Mouse (Mus musculus) kidney, adult 9 months (tissue): ENCODE measurements at regions not wholly inside any gene's neighbourhood (a gene's known extent, or its start where the extent isn't known, plus 50 kb on each side); places are given as distances from the start of the nearest gene placed in this dataset.
"Not testable (repeated sequence)": the region's sequence is repeated elsewhere in the genome, so short reads cannot be mapped to it uniquely, and the experiment has no call there.

Source experiments
- DNase-seq: peaks from one replicate; pipeline ENCODE4 v3.0.0; 2022

DNA sequence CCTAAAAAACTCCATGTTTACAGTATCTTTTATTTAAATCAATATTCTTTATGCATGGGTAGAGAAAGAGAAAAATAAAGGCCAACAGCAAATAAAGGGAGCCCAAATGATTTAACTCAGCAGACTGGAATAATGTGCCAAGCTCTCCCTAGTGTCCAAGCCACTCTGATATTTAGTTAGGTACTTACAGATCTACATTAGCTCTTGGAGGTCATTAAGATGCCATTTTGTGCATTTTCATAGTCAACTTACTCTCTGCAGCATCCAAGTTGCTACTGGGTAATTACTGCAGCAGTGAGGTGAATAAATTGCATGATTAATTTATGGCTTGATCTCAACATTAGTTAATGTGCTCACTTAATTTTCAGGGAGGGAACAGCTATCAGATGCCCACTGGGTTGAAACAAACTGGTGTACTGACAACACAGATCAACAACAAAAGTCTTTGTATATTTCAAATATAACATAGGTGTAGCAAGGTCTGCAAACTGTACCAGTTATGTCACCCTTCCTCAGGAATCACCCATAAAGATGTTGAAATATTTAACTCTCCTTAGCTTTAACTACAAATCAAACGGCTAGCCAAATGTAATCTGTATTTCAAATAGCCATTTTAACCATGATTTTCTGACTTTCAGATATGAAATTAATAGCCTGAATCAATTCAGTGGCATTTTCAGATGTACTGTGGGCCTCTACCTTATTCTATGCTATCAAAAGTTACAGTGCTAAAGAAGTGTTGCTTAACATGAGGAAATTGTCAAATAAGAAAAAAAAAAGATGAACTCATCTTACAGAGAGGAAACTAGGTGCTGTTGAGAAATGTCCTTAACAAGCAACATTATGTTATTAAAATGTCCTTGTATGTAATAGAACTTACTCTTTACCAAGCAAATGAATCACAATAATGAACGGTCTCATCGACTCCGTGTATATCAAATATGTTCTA is 163.8 kb upstream of the Hapln1 start:
- DNase-seq: no peak

DNA sequence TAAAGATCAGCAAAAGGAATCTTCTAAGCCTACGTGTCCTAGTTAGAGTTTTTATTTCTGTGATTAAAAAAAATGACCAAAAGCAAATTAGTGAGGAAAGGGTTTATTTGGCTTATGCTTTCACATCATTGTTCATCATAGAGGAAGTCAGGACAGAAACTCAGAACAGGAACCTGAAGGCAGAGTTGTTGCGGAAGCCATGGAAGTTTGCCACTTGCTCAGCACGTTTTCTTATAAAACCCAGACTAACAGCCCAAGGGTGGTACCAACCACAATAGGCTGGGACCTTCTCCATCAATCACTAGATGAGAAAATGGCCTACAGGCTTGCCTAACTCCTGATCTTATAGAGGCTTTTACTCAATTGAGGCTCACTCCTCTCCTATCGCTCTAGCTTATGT is 161.2 kb upstream of the Hapln1 start:
- DNase-seq: no peak

DNA sequence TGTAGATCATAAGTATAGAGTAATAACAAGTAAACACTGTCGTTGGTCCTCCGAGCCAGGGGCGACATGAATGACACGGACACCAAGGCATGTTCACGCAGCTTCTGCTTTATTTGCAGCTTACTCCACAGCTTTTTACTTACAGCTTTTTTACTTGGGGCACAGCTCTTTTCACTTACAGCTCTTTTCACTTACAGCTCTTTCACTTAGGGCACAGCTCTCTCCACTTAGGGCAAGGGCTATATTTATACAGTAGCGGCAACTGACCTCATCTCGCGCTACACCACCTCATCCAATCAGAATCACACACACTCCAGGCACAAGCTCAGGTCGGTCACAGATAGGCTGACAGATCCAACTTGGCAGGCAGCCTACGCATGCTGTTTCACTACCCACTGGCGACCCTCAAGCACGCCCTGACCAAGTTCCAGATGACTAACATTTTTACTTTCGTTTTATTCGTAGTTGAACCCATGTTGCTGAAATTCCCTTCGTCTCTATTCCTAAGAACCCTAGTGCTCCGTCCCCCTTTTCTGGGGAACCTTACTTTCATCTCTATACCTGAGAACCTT is 155.9 kb upstream of the Hapln1 start:
- not testable (repeated sequence) for DNase-seq

- no peak for DNase-seq
Observed at GRCm38 (mm10) chr13:89384598-89385145, 154.9 kb upstream of the Hapln1 start.

GRCm38 (mm10) chr13:89387416-89387815 is 152.2 kb upstream of the Hapln1 start:
- DNase-seq: no peak

GRCm38 (mm10) chr13:89389149-89389548 is 150.4 kb upstream of the Hapln1 start:
- no peak for DNase-seq

DNA sequence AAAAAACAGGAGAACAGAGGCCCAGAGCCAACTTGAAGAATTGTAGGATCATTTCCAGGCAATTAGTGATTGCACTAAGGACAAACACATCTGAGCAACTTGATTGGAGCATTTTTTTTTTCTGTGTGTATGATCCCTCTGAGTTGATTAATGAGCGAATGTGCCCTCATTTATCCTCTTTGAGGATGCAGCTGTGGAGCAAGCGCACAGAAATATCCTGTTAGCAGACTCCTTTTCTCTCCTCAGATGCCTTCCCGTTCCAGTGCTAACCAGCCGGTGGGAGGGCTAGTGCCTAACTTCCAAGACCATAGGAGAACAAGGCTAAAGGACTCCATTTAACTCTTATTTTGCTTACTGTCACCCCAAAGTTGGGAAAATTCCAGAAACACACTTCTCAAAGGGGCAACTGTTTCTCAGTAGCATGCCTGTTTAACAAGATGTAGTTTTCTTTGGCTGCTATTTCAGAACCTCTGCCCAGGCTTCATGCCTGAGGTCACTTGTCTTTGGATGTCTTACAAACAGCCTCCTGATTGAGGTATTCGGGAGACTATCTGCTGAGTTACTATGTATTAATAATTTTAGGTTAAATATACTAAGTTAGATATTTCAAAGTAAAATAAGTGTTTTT is 144.8 kb upstream of the Hapln1 start:
- peak; percentile 11 for DNase-seq

- DNase-seq: no peak
Observed at GRCm38 (mm10) chr13:89395851-89396250, 143.7 kb upstream of the Hapln1 start.

- DNase-seq: no peak
Observed at GRCm38 (mm10) chr13:89401084-89401671, 138.4 kb upstream of the Hapln1 start.

DNA sequence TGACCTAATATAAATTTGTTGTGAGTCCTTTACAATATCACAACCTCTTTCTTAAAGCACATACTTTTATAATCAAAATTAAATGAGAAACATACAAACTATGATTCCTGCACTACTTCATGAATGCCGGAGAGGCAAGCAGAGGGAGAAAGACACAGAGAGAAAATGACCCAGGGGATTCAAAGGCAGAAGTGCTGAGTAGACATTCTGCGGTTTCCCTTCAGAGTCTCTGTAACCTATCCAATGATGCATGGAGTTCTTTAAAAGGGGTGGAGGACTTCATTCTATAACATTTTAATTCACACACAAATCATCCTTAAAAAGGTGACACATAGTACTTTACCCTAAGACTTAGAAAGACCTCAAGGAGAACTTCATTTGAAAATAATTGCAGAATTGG is 129.1 kb upstream of the Hapln1 start:
- DNase-seq: no peak

GRCm38 (mm10) chr13:89412768-89413487 is 126.7 kb upstream of the Hapln1 start:
- DNase-seq: no peak

DNA sequence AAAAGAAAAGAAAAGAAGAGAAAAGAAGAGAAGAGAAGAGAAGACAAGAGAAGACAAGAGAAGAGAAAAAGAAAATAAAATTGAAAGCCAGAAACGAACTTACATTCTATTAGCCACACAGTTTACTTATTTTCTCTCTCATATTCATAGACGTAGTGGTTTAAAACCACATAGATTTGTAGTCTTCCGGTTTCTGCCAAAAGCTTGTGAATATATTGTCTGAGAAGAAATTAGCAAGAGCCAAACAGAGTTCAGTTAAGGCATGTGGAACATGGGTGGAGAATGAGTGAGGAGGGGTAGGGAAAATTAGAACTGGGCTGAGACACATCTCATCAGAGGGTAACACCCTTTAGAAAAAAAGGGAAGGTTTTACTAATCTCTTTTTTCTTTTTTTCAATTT is 120.8 kb upstream of the Hapln1 start:
- no peak for DNase-seq

DNA sequence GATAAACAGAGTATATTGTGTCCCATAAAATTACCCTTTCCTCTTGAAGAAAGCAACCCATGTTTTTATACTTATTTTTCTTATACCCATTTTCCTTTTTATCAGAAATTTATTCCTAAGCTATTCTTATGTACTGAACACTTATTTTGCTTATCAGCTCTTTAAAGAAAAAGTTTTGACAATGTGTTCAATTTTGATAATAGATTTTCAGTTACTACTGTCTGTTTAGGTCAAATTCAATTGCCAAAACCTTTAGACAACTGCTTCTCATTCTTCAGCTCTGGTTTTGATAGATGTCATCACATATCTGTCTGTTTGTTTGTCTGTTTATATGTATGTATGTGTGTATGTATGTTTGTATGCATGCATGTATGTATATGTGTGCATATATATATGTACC is 117.8 kb upstream of the Hapln1 start:
- no peak for DNase-seq

DNA sequence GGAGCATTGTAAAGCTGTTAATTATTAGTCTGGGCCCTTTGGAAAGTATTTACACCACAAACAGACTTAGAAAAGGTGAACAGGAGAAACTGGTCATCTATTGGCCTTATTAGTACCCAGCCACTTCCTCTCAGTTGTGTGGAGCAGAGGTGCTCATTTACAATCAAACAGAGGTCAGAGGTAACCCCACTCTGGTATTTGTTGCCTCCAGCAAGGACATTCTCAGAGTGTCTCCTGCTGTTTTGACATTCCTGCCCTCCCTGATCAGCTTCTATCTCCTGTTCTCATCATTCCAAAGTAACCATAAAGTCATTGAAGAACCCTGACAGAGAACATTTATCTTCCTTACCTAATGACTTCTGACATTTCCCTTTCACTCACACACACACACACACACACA is 116.1 kb upstream of the Hapln1 start:
- no peak for DNase-seq

DNA sequence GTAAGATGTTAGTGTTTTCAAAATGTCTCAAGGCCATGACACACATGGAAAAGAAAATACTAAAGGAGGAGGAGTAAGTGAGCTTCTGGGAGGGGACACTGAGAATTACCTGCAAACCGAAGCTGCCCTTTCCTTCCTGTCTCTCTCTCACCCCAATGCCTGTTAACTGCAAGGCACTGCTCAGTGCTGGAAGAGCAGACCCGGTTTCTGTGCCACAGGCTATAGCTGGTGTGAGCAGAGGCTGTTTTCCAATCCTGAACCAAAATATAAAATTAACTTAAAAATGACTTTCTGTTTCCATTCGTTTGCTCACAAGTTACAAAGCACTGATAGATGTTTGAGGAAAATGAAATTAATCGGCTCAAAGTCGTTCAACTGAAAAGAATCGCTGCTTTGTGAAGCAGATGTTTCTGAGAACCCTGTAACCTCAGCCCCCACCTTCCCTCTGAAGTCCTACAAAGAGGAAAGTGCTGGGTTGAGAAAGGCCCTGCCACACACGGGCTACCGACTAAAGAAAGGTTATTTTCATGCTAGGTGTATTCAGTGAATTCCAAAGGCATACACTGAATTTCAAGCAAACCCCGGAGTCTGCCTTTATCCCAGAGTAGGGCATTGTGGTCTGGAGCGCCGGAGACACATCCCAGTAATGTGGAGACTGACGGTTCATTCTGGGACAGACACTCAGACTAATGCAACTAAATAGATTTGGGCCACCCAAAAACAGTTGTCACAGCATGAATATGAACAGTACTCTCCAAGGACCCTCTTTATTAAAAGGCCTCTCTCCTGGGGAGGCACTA is 111.1 kb upstream of the Hapln1 start:
- no peak for DNase-seq

GRCm38 (mm10) chr13:89444847-89445246 is 94.7 kb upstream of the Hapln1 start:
- no peak for DNase-seq

DNA sequence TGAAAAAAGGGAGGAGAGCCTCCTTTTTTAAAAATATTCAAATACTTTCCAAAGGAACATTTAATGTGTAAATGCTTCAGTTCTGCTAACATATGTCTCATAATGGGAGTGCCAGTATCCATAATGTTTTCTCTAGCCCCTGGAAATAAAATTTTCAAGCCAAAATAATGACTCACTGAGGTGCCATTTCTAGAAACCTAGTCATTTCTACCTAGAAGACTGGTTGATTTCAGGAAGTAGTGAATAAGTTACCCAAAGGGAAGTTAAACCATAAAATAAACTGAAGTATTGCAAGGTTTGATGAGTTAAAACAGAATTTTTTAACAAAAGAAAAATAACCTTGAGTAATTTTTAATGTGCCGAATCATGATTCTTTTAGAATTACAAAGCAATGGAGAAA is 85.8 kb upstream of the Hapln1 start:
- no peak for DNase-seq

GRCm38 (mm10) chr13:89454249-89455018 is 85.2 kb upstream of the Hapln1 start:
- no peak for DNase-seq

DNA sequence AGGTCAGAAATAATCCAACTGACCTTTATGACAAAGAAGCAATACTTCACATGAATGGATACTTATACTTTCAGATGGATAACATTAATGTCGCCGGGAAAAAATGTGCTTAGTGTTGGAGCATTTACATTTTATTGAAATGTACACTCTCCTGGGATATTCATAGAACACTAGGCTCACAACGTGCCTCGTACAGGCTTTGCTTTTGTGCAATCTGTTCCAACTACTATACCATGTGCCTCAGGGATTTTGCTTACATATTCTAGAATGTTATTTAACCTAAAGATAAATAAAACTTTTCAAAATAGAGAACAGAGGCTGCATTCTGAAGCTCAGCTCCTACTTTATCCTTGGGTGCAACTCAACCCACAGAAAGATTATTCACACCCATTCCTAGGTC is 75.8 kb upstream of the Hapln1 start:
- DNase-seq: no peak
